Mouse (Mus musculus) limb, embryonic 14.5 days (tissue): ENCODE data around the gene Mto1. TPM values are rescaled to one million over a fixed set of nuclear protein-coding genes. Genes with fewer than 3 reads are reported as not detected.
"Not testable (repeated sequence)": the region's sequence is repeated elsewhere in the genome, so short reads cannot be mapped to it uniquely, and the experiment has no call there.

Experiments
- ATAC-seq: fragments of 200-750 bp; cut with Nextera tagmentation; 2 replicates; pipeline ENCODE4 v1.8.0; 2017; ENCODE audit warnings: low read depth, moderate number of reproducible peaks, moderate TSS enrichment; ENCODE audit not compliant: low FRiP score
- DNase-seq: peaks from one replicate; pipeline ENCODE4 v3.0.0-alpha.2; 2015; ENCODE audit warnings: low spot score
- H3K27ac ChIP-seq: fragments of 300-500 bp; sonication (generic); replicated peaks from 2 replicates; pipeline ENCODE4 v1.5.1; 2014; ENCODE audit warnings: low read depth, mild to moderate bottlenecking, low read length, moderate library complexity, mixed read lengths
- H3K27me3 ChIP-seq: fragments of 300-500 bp; sonication (generic); 2 replicates; pipeline ENCODE4 v1.6.1; 2014; ENCODE audit warnings: low read length, mixed read lengths; ENCODE audit not compliant: control insufficient read depth, insufficient read depth
- H3K36me3 ChIP-seq: fragments of 300-500 bp; sonication (generic); 2 replicates; pipeline ENCODE4 v1.6.1; 2014; ENCODE audit warnings: mild to moderate bottlenecking, low read length, moderate library complexity, mixed read lengths; ENCODE audit not compliant: control insufficient read depth, insufficient read depth
- H3K4me1 ChIP-seq: fragments of 300-500 bp; sonication (generic); 2 replicates; pipeline ENCODE4 v1.6.1; 2014; ENCODE audit warnings: antibody characterized with exemption, low read length, mixed read lengths; ENCODE audit not compliant: control insufficient read depth, insufficient read depth
- H3K4me2 ChIP-seq: fragments of 300-500 bp; sonication (generic); replicated peaks from 2 replicates; pipeline ENCODE4 v1.6.1; 2014; ENCODE audit warnings: low read depth, mild to moderate bottlenecking, low read length, moderate library complexity; ENCODE audit not compliant: severe bottlenecking
- H3K4me3 ChIP-seq: fragments of 300-500 bp; sonication (generic); replicated peaks from 2 replicates; pipeline ENCODE4 v1.5.1; 2014; ENCODE audit warnings: low read length
- H3K9ac ChIP-seq: fragments of 300-500 bp; sonication (generic); 2 replicates; pipeline ENCODE4 v1.6.1; 2014; ENCODE audit warnings: mild to moderate bottlenecking, low read depth, low read length, moderate library complexity; ENCODE audit not compliant: severe bottlenecking
- H3K9me3 ChIP-seq: fragments of 300-500 bp; sonication (generic); 2 replicates; pipeline ENCODE4 v1.6.1; 2016; ENCODE audit warnings: low read length; ENCODE audit not compliant: control insufficient read depth
- POLR2A ChIP-seq: fragments of 200-500 bp; IDR thresholded peaks from 2 replicates; pipeline ENCODE4 v1.8.0; 2012; ENCODE audit warnings: inconsistent platforms, mild to moderate bottlenecking, moderate library complexity, borderline replicate concordance; ENCODE audit not compliant: insufficient read depth, insufficient read length; ENCODE audit errors: extremely low read depth
- WGBS: fragments of 180-500 bp; shearing (Covaris S2); extraction: QIAGEN DNeasy Blood & Tissue Kit; methylation state at CpG from one replicate; pipeline ENCODE4 v1.1.7; 2014; 5-methylcytosine and 5-hydroxymethylcytosine counted together
- polyA plus RNA-seq, 2 experiments: library from polyadenylated mRNA; depleted of rRNA in 1 of 2; stranded (reverse) in 1 of 2; unstranded in 1 of 2; fragments of >200 nt; fragmentation: Nextera tagmentation in 1 of 2; extraction: Ambion mirVana in 1 of 2; gene quantifications; 2 replicates each; pipeline versions ENCODE4 v1.2.1 to v1.2.3; 2012 to 2014

The Mto1 gene
- polyA plus RNA-seq, 2 experiments: 20.3 to 23.3 TPM

- H3K9ac ChIP-seq: peak overlapping the region; percentile 100
- H3K36me3 ChIP-seq: peaks cover 47% of the 10 kb centered on the region
- H3K27me3 ChIP-seq: no peaks in the 10 kb centered on the region
- H3K9me3 ChIP-seq: no peaks in the 10 kb centered on the region
- ATAC-seq (peak; percentile 7), DNase-seq (peak; percentile 59)
- H3K4me3 ChIP-seq: peak overlapping the region; percentile 100
- peaks cover 9% of the 10 kb centered on the region; the same call in 1 of the 2 replicates for H3K4me1 ChIP-seq
- H3K4me2 ChIP-seq: peak overlapping the region; percentile 53
- TF ChIP-seq POLR2A: no peak
- peak overlapping the region; percentile 99 for H3K27ac ChIP-seq
- WGBS: under 1% methylated on average over 46 of the region's 46 CpGs
These were observed 32.8 kb downstream of the Mto1 start for GRCm38 (mm10) chr9:78480706-78481358.

GRCm38 (mm10) chr9:78481423-78482331 lies 33.7 kb downstream of the Mto1 start:
- WGBS: under 1% methylated on average over 68 of the region's 77 CpGs
- Histone ChIP-seq H3K27me3 (no peaks in the 10 kb centered on the region), H3K9ac (peak overlapping the region; percentile 100), H3K4me3 (peak overlapping the region; percentile 100), H3K9me3 (no peaks in the 10 kb centered on the region), H3K27ac (peak overlapping the region; percentile 99), H3K36me3 (peaks cover 39% of the 10 kb centered on the region), H3K4me2 (peak overlapping the region; percentile 60), H3K4me1 (peaks cover 9% of the 10 kb centered on the region; the same call in 1 of the 2 replicates)
- ATAC-seq (peak; percentile 96), DNase-seq (peak; percentile 99)
- TF ChIP-seq POLR2A: peak; percentile 100

GRCm38 (mm10) chr9:78482386-78482785 lies 34.4 kb downstream of the Mto1 start:
- H3K9ac ChIP-seq: peak overlapping the region; percentile 61
- H3K27ac ChIP-seq: peak overlapping the region; percentile 97
- 3% methylated on average over 3 of the region's 3 CpGs for WGBS
- no peaks in the 10 kb centered on the region for H3K27me3 ChIP-seq
- peaks cover 32% of the 10 kb centered on the region for H3K36me3 ChIP-seq
- no peak for TF ChIP-seq POLR2A
- H3K4me1 ChIP-seq: peaks cover 9% of the 10 kb centered on the region; the same call in 1 of the 2 replicates
- DNase-seq (no peak), ATAC-seq (no peak)
- peak overlapping the region; percentile 60 for H3K4me2 ChIP-seq
- H3K9me3 ChIP-seq: no peaks in the 10 kb centered on the region
- peak overlapping the region; percentile 100 for H3K4me3 ChIP-seq

GRCm38 (mm10) chr9:78484660-78485059 lies 36.7 kb downstream of the Mto1 start:
- WGBS: 59% methylated on average over 3 of the region's 3 CpGs
- ATAC-seq: no peak

GRCm38 (mm10) chr9:78488021-78488420 lies 40.0 kb downstream of the Mto1 start:
- not testable (repeated sequence) for H3K9ac ChIP-seq, H3K4me1 ChIP-seq, H3K27ac ChIP-seq, DNase-seq, H3K9me3 ChIP-seq, H3K36me3 ChIP-seq, H3K27me3 ChIP-seq, H3K4me2 ChIP-seq, H3K4me3 ChIP-seq, ATAC-seq
- WGBS: 97% methylated on average over 5 of the region's 5 CpGs

More at GRCm38 (mm10) chr9:78484660-78485059, 36.7 kb downstream of the Mto1 start:
- Histone ChIP-seq H3K4me2 (no peak overlapping the region), H3K9ac (no peak overlapping the region), H3K9me3 (no peaks in the 10 kb centered on the region), H3K27ac (no peak overlapping the region), H3K4me3 (no peak overlapping the region), H3K27me3 (no peaks in the 10 kb centered on the region), H3K36me3 (peaks cover 11% of the 10 kb centered on the region), H3K4me1 (peaks cover 9% of the 10 kb centered on the region; the same call in 1 of the 2 replicates)
- DNase-seq: no peak
- TF ChIP-seq POLR2A: no peak
